Mouse (Mus musculus) gastrocnemius, postnatal 4 days (tissue): ENCODE data around the gene Crb2. TPM values are rescaled to one million over a fixed set of nuclear protein-coding genes. Genes with fewer than 3 reads are reported as not detected.

Source experiments
- DNase-seq, 2 experiments: peaks; one replicate each; pipeline ENCODE4 v3.0.0; 2021 to 2022; ENCODE audit warnings: low spot score in 2 of 2, mixed read lengths in 2 of 2
- long read RNA-seq, 2 experiments: library from polyadenylated mRNA; stranded (forward); transcript quantifications; one replicate each; pipeline ENCODE4 v2.0.0; 2021
- total RNA-seq, 2 experiments: library from RNA; stranded (reverse); gene quantifications; 2 replicates each; pipeline ENCODE4 v1.2.3; 2021

The Crb2 gene
- under 1 TPM; 0.37 to 0.70 TPM for total RNA-seq
- long read RNA-seq, experiment 1, partial matches to known transcripts, result 1 of 1 reads
- long read RNA-seq, experiment 1, other reads (novel, unspliced or antisense), result 0 of 1 reads
- long read RNA-seq, experiment 2, partial matches to known transcripts, result 0 of 1 reads
- long read RNA-seq, experiment 2, other reads (novel, unspliced or antisense), result 1 of 1 reads

- DNase-seq, result no peak
Measured at GRCm38 (mm10) chr2:37776016-37776415, at the start of gene Crb2. Crb2 (plus strand) TSS chr2:37776249.

GRCm38 (mm10) chr2:37731241-37731801, 44.7 kb upstream of the Crb2 start:
- DNase-seq, result no peak

DNA sequence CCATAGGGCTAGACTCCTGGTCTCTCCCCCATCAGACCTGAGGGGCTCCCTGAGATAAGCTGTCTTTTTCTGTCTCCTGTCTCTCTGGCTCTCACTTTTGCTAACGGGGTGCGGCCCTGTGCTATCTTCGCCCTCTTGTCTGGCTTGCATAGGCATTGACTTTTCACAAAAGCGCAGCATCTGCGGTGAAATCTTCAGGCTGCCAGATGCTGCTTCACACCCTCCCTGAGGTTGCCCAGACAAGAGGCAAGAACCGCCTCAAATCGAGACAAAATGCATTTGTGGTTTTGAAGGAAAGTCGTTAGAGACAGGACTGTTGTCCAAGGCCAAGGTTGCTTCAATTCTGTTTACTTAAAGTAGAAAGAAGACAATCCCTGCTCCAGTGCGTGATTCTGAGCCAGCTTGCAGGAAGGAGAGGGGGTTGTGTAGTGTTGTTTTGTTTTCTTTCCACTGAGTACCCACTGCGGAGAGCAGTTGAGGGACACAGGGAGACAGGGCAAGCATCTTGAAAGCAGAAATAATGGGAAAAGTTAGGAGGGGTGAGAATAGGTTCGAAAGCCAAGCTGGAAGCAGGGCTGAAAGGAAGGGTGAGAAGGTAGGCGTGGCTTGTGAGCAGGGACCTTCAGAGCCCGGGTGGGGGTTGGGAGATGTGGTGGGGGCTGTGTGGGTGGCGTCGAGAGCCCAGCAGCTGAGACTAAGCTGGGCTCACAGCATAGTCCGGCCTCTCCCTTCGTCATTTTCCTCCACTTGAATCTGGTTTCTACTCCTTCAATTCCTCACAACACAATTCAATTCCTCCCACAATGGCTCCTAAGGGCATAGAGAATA, 40.9 kb upstream of the Crb2 start:
- no peak for DNase-seq

- no peak for DNase-seq
Measured at GRCm38 (mm10) chr2:37735807-37736188, 40.3 kb upstream of the Crb2 start.

DNA sequence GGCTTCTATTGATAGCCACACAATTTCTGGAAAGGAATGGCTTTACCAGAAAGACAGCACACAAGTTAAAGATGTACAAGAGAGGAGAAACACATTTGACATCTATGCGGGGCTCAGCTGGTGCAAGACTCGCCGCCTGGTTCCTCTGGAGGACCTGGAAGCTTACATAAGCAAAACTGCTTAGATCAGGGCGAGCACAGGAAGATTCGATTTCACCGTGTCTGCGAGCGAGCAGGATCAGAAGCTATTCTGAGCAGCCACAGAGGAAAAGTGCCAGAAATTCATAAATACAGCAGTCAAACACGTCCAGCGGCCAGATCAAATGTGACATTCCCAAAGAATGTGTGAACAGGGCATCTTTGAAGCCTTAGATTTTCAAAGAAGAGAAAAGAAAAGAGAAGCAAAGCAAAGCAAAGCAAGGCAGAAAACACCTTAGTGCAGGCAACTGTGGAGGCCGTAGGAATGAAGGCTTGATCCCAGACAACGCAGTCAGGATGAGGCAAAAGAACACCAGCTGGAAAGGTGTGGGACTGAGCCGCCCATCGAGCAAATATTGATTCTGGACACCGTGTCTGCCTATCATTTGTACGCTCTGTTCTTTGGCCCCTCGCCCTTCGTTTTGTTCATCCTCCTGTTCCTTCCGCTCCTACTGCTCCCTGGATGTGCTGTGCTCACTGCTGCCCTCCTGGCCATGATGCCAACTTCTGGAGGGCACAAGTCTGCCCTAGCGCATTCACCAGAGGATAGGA, 34.1 kb upstream of the Crb2 start:
- no peak for DNase-seq

GRCm38 (mm10) chr2:37744773-37745395, 31.2 kb upstream of the Crb2 start:
- no peak for DNase-seq

GRCm38 (mm10) chr2:37746293-37747049, 29.6 kb upstream of the Crb2 start:
- DNase-seq, result no peak

GRCm38 (mm10) chr2:37747909-37748308, 28.1 kb upstream of the Crb2 start:
- DNase-seq, result no peak

GRCm38 (mm10) chr2:37748442-37749066, 27.5 kb upstream of the Crb2 start:
- DNase-seq, result peak; percentile 48 to 78

GRCm38 (mm10) chr2:37749323-37749722, 26.7 kb upstream of the Crb2 start:
- DNase-seq, result no peak

DNA sequence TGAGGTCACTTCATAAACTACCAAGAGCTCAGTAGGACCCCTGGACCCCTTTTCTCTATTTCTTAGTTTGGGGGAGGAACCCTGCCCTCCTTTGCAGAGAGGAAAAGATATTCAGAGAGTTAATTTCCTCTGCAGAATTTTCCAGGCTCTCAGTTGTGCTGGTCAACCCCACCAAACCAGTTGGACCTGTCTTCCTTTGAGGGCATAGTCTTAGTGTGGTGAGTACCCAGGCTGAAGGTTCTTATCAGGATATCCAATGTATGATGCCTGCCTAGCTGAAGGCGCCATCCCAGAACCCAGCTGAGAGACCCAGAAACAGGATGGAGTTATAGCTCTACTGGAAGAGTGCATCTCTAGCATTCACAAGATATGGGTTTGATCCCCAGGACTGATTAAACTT, 24.9 kb upstream of the Crb2 start:
- no peak for DNase-seq

DNA sequence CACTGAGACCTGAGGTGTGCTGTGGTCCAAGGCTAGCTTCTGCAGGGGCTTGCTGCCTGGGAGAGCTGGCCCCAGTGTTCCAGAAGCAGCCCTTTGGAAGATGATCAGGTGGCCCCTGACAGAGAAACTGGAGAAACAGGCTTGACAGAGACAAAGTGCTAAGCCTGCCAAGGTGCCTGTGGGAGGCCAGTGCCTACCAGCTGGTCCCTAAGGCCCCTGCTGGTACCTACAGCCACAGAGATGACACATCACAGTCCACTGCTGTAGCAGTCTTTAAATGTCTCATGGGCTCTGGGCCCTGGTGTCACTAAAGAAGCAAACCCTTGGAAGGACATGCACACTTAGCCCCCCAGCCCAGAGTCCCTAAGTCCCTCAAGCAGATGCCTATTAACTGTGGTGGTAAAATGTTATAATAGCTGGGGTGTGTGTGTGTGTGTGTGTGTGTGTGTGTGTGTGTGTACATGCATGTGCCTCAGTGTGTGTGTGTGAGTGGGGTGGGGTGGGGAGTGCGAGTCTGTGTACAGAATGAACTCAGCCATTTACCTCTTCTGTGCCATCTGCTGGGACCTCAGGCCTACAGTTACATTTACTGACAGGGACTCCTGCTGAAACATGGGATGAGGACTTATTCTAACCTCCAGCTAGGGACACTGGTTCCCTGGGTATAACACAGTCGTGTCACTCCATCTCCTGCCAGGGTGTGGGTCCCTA, 19.7 kb upstream of the Crb2 start:
- no peak for DNase-seq

DNA sequence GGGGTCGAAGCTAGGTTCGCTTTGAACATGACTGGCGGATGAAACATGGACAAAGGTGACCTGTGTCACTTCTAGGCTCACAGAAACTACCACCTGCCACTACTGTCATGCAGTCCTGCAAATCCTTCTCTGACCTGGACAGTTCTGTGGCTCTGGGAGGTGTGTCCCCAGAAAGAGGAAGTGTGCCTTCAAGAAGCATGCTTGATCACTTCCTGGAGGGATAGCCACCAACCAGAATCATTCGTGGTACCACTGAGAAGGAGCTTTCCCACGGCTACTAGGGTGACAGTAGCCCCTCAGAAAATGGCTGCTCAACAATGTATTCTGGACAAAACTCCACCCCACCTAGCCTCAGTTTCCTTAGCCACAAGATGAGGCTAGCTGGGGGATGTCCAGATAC, 19.0 kb upstream of the Crb2 start:
- no peak for DNase-seq

DNA sequence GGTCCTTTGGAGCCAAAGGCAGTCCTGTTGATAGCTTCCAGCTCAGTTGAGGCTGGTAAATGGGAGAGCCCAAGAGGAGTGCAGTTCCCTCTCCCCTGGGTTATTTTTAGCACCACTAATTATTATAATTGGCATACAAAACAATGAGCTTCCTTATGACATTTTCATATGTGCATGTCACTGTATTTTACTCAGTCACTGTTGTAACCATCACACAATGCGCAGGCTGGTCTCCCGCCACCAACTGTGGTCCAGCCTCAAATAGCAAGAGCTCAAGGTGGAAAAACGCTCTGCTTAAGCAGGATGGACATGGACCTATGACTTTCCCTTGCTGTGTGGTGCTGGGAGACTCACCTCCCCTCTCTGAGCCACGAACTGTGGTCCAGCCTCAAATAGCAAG, 18.3 kb upstream of the Crb2 start:
- DNase-seq, result no peak

GRCm38 (mm10) chr2:37758343-37759015, 17.6 kb upstream of the Crb2 start:
- DNase-seq, result no peak

DNA sequence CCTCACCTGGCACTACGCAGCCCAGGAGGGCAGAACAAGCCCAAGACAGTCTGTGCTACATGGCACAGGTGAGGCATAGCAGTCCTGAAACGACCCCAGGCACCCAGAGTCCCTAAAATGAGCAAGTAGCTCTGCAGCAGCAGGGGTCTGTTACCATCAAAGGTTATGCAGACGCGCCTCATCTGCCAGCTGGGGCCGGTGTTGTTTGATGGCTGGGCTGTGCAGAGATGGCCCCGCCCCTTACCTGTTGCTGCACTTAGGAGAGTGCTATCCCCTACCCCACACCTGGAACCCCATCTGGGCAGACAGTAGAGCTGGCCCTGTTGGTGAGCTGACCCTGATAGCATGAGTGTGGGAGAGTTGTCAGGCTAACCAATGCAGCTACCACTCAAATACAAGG, 15.4 kb upstream of the Crb2 start:
- DNase-seq, result no peak

DNA sequence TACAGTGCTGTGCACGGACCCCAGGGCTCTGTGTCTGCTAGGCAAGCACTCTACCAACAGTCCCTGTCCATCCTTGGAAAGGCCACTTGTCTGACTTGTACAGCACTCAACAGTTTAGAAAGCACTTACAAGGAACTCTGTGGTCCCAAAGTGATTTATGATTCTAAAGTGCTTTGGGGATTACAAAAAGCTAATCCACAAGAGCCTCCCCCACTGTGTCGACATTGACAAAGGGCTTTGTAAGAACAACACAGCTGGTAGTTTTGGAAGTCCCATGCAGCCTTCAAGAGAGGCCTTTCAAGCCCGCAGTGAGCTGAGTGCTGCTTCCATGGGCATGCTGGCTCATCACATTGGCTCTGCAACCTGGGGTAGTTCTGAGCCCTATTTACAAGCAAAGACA, 12.4 kb upstream of the Crb2 start:
- no peak for DNase-seq

GRCm38 (mm10) chr2:37764514-37764913, 11.5 kb upstream of the Crb2 start:
- DNase-seq, result no peak

GRCm38 (mm10) chr2:37765082-37765483, 11.0 kb upstream of the Crb2 start:
- no peak for DNase-seq
